Mouse (Mus musculus) megakaryocyte, adult 5-6 weeks (primary cell): ENCODE measurements around the gene Klk5. TPM values are rescaled to one million over a fixed set of nuclear protein-coding genes. Genes with fewer than 3 reads are reported as not detected.

ENCODE experiments used
- ATAC-seq: 2 replicates; pipeline ENCODE4 v1.8.0; 2016; ENCODE audit warnings: mild to moderate bottlenecking, inconsistent platforms; ENCODE audit not compliant: poor library complexity, severe bottlenecking
- total RNA-seq, 2 experiments: library from RNA; stranded (forward) in 1 of 2; stranded (reverse) in 1 of 2; fragments of 153-499, 151-499 nt in 1 of 2; fragments of 221-1000, 200-1000 nt in 1 of 2; gene quantifications; 2 replicates each; pipeline versions ENCODE4 v1.2.3 to v1.2.4; 2015 to 2017

Klk5 gene
- total RNA-seq, 2 experiments from 2014 or later = not detected

DNA sequence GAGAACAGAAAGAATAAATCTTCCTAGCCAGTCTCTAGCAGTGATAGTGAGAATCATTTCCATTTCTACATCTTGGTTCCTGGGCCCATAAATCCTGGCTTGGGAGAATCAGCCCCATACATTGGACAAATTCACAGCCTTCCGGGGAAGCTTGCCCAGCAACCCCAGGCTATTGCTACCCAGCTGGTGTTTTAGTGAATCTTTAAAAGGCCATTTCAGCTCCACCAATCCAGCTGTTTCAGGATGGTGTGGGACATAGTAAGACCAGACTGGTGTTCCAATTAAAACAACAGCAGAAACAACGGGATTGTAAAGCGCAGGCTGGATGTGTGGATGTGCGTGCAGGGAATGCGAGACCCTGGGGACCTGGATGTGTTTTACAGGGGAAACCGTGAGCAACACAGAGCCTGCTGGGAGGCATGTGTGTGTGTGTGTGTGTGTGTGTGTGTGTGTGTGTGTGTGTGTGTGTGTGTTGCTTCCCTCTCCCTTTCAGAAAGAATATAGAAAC lies 33.2 kb downstream of the Klk5 start:
- ATAC-seq = no peak

DNA sequence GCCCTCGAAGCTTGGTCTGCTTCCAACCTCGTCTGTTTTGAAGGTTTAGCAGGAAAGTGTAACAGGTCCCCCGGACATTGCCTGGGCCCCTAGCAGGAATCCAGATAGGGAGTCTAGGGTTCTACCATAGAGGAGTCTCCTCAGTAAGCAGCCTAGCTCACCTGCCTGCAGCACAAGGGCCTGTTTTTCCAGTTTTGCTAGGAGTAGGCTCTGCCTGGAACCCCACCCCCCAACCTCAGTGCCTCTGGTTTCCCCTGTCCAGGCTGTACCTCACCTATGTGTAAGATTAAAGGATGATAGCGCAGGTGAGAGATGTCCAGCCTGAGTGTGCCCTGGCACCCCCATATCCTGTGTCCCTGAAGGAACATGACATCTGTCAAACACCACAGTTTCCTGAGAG lies 34.7 kb downstream of the Klk5 start:
- no peak for ATAC-seq

DNA sequence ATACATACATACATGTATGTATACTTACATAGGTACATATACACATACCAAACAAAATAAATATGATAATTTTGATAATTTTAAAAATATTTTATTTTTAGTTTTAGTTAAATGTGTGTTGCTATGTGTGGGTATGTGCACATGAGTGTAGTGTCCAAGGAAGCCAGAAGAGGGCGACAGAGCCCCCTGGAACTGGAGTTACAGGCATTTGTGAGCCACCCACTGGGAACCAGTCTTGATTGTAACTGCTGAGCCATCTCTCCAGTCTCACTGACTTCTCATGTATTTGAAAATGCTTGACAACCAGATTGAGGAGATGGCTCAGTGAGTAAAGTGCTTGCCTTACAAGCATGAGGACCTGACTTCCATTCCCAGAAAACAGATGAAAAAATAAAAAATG lies 36.5 kb downstream of the Klk5 start:
- ATAC-seq = no peak

DNA sequence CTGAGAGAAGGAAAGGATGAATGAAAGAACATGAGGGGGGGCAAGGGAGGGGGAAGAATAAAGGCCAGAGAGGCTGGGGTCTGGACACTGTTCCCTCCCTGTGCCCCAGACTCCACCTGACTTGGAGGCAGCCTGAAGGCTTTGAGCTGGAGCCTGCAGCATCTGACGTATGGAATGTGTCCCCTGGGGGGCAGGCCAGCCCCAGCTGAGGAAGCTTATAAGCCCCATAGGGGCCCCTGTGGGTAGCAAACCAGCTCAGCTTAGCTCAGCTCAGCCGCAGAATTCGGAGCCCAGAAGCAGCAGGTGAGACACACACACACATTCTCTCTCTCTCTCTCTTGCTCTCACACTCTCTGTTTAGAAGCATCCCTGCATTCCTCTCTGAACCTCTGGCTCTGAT lies 39.1 kb downstream of the Klk5 start, which contains the start of gene Klk4:
TSS of gene Klk4 (plus strand) at position 249 of the 400 bp plus-strand sequence.
- no peak for ATAC-seq

DNA sequence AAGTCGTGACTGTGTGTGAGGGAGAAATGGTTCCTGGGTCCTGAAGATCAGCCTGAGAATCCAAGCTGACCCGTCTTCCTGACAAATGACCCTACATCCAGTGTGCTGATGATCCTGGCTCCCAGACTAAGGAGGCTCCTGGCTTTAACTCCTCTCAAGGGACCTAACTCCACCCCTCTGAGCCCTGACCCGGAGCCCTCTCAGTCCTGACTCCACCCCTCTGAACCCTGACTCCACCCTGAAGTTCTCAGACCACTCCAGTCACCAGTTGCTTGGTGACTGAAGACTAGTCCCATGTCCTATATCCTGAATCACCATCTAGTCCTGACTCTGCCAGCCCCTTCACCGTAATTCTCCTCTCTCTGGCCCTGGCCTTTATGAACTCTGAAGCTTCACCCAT lies 40.6 kb downstream of the Klk5 start:
- no peak for ATAC-seq

DNA sequence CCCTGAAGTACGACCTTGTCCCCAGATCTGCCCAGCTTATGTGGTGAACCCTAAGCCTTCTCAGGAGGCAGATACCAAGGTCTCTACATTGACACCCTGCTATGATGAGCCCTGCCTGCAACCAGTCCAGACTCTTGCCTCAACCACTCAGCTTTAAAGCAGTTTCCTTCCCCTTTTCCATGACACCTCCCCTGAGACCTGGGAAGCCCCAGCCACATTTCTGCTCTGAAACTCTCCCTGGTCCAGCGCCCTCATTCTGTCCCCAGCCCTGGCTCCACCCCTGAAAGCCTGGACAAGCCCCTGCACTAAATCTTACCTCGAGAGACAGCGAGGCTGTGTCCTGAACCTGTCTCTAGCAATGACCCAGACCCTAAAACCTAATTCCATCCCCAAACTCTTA lies 41.0 kb downstream of the Klk5 start:
- peak; percentile 59 for ATAC-seq

DNA sequence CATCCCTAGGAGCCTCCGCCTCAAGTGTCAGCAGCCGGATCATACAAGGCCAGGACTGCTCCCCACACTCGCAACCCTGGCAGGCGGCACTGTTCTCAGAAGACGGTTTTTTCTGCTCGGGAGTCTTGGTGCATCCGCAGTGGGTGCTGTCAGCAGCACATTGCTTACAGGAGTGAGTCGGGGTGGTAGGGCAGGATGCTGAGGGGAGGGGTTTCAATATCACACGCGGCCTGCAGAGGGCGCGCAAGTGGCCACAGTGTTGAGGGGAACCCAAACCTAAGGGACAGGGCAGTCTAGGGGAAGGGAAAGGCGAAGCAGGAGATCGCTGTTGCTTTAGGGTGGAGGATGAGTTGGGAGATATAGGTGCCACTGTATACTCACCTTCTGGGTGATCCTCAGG lies 41.8 kb downstream of the Klk5 start:
- peak; percentile 78 for ATAC-seq

DNA sequence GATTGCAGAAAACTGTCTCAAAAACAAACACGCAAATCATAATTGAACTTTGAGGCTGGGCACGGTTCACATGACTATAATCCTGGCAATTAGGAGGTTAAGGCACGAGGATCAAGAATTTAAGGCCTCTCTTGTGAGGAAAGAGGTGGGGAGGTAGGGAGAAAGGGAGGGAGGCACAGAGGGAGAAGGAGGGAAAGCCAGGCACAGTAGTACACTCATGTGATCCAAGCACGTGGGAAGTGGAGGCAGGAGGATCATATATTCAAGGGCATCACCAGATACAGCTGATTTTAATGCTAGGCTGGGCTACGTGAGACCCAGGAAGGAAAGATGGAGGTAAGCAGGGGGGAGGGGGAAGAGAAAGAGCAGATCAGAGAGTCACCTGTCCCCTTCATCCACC lies 49.6 kb downstream of the Klk5 start:
- no peak for ATAC-seq

DNA sequence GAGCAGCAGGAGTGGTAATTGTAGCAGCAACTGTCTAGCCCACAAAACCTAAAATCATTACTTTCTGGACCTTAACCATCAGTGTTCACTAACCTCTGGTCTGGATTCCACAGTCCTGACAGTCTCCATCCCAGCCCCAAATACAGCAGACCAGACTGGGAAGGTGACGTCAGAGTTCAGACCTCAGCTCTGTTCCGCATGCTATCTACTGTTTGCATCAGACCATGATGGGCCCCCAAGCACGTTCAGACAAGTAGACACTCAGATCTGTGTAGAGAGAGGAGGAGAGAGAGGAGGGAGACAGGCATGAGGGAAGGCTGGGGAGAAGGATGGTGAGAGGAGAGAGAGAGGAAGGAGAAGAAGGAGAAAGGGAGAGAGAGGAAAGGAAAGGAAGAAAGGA lies 50.0 kb downstream of the Klk5 start:
- ATAC-seq = no peak

DNA sequence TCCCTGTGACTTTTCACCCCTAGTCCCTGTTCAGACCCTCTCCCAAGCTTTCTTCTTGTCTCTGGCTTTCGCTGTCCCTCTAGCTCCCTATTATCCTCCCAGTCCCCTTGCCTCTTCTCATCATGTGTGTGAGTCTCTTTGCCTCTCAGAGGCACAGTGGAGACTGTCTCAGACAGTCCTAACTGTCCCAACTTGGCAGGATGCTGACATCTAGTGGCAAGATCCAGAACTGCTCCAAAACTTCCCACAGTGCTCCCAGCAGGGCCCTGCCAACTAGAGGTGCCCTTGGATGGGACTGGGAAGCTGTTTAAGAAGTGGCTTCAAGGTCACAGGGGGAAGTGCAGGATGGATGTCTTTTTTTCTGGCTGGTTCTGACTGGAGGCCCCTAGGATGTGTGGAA lies 53.1 kb downstream of the Klk5 start:
- ATAC-seq = peak; percentile 80

Other genes starting within 250 kb of the Klk5 start
- gene Zfp819, start 234.8 kb upstream of the Klk5 start, total RNA-seq (2015) = not detected in 2 replicates
- not detected in 2 replicates for gene Zfp819, start 234.8 kb upstream of the Klk5 start, total RNA-seq (2017)
- gene Ceacam18, start 207.3 kb upstream of the Klk5 start, total RNA-seq (2015) = not detected in 2 replicates
- gene Ceacam18, start 207.3 kb upstream of the Klk5 start, total RNA-seq (2017) = not detected in 2 replicates
- 41.6 and 46.2 TPM in 2 replicates for gene Siglece, start 181.8 kb upstream of the Klk5 start, total RNA-seq (2015)
- gene Siglece, start 181.8 kb upstream of the Klk5 start, total RNA-seq (2017) = 22.1 and 29.7 TPM in 2 replicates
- 4.7 and 5.3 TPM in 2 replicates for gene Ctu1, start 170.0 kb upstream of the Klk5 start, total RNA-seq (2015)
- gene Ctu1, start 170.0 kb upstream of the Klk5 start, total RNA-seq (2017) = 3.7 and 3.9 TPM in 2 replicates
- gene Klk14, start 151.6 kb upstream of the Klk5 start, total RNA-seq (2015) = not detected in 2 replicates
- not detected in 2 replicates for gene Klk14, start 151.6 kb upstream of the Klk5 start, total RNA-seq (2017)
- not detected in 2 replicates for gene Klk13, start 129.4 kb upstream of the Klk5 start, total RNA-seq (2015)
- not detected in 2 replicates for gene Klk13, start 129.4 kb upstream of the Klk5 start, total RNA-seq (2017)
- gene Klk12, start 73.1 kb upstream of the Klk5 start, total RNA-seq (2015) = not detected in 2 replicates
- gene Klk12, start 73.1 kb upstream of the Klk5 start, total RNA-seq (2017) = not detected in 2 replicates
- gene Klk11, start 67.4 kb upstream of the Klk5 start, total RNA-seq (2015) = not detected in 2 replicates
- not detected in 2 replicates for gene Klk11, start 67.4 kb upstream of the Klk5 start, total RNA-seq (2017)
- not detected in 2 replicates for gene Klk10, start 60.9 kb upstream of the Klk5 start, total RNA-seq (2015)
- not detected in 2 replicates for gene Klk10, start 60.9 kb upstream of the Klk5 start, total RNA-seq (2017)
- not detected in 2 replicates for gene Klk9, start 50.1 kb upstream of the Klk5 start, total RNA-seq (2015)
- gene Klk9, start 50.1 kb upstream of the Klk5 start, total RNA-seq (2017) = not detected in 2 replicates
- 10.4 and 13.7 TPM in 2 replicates for gene Klk8, start 44.4 kb upstream of the Klk5 start, total RNA-seq (2015)
- 5.0 and 10.2 TPM in 2 replicates for gene Klk8, start 44.4 kb upstream of the Klk5 start, total RNA-seq (2017)
- gene Klk7, start 30.7 kb upstream of the Klk5 start, total RNA-seq (2015) = not detected in 2 replicates
- gene Klk7, start 30.7 kb upstream of the Klk5 start, total RNA-seq (2017) = not detected in 2 replicates
- gene Klk6, start 17.5 kb upstream of the Klk5 start, total RNA-seq (2015) = not detected in 2 replicates
- gene Klk6, start 17.5 kb upstream of the Klk5 start, total RNA-seq (2017) = not detected in 2 replicates
- gene Klk4, start 39.2 kb downstream of the Klk5 start, total RNA-seq (2015) = not detected in 2 replicates
- gene Klk4, start 39.2 kb downstream of the Klk5 start, total RNA-seq (2017) = not detected in 2 replicates
- gene Klk15, start 91.8 kb downstream of the Klk5 start, total RNA-seq (2015) = 0.55 TPM in 1 of 2 replicates, not detected in the other
- not detected in 2 replicates for gene Klk15, start 91.8 kb downstream of the Klk5 start, total RNA-seq (2017)
- not detected in 2 replicates for gene Klk1b8, start 108.7 kb downstream of the Klk5 start, total RNA-seq (2015)
- not detected in 2 replicates for gene Klk1b8, start 108.7 kb downstream of the Klk5 start, total RNA-seq (2017)
- gene Klk1b1, start 124.8 kb downstream of the Klk5 start, total RNA-seq (2015) = not detected in 2 replicates
- gene Klk1b1, start 124.8 kb downstream of the Klk5 start, total RNA-seq (2017) = not detected in 2 replicates
- gene Klk1b9, start 134.1 kb downstream of the Klk5 start, total RNA-seq (2015) = not detected in 2 replicates
- not detected in 2 replicates for gene Klk1b9, start 134.1 kb downstream of the Klk5 start, total RNA-seq (2017)
- 0.33 and 0.84 TPM in 2 replicates for gene Klk1b11, start 153.9 kb downstream of the Klk5 start, total RNA-seq (2015)
- gene Klk1b11, start 153.9 kb downstream of the Klk5 start, total RNA-seq (2017) = 1.1 TPM in 1 of 2 replicates, not detected in the other
- not detected in 2 replicates for gene Klk1b26, start 170.2 kb downstream of the Klk5 start, total RNA-seq (2015)
- not detected in 2 replicates for gene Klk1b26, start 170.2 kb downstream of the Klk5 start, total RNA-seq (2017)
- gene Klk1b27, start 210.3 kb downstream of the Klk5 start, total RNA-seq (2015) = not detected in 2 replicates
- not detected in 2 replicates for gene Klk1b27, start 210.3 kb downstream of the Klk5 start, total RNA-seq (2017)